Mouse (Mus musculus): Measurements from ENCODE around the gene Ankrd35. TPM values are rescaled to one million over a fixed set of nuclear protein-coding genes. Genes with fewer than 3 reads are reported as not detected.

Gene Ankrd35
- polyA plus RNA-seq, 1 experiment = 30.5 TPM

- H3K27me3 ChIP-seq (replicated peaks) = no peaks in the 10 kb centered on the region
- no peaks in the 10 kb centered on the region for H3K9me3 ChIP-seq
- H3K36me3 ChIP-seq (replicated peaks; ENCODE audit: low read length) = peaks cover 11% of the 10 kb centered on the region
- H3K4me3 ChIP-seq (replicated peaks) = peak overlapping the region; percentile 94
- H3K4me1 ChIP-seq = peaks cover 66% of the 10 kb centered on the region
- TF ChIP-seq FLI1 (IDR thresholded peaks at IDR 0.05; ENCODE audit: low read length) (no peak), GATA1 (IDR thresholded peaks at IDR 0.05; ENCODE audit: borderline replicate concordance, low read length) (no peak)
Measured at GRCm38 (mm10) chr3:96671519-96671918, 1.6 kb downstream of the Ankrd35 start.

GRCm38 (mm10) chr3:96673514-96673913 is 3.6 kb downstream of the Ankrd35 start:
- Histone ChIP-seq H3K36me3 (replicated peaks; ENCODE audit: low read length) (peaks cover 19% of the 10 kb centered on the region), H3K9me3 (no peaks in the 10 kb centered on the region), H3K4me3 (replicated peaks) (peak overlapping the region; percentile 55), H3K27me3 (replicated peaks) (peaks cover under 1% of the 10 kb centered on the region), H3K4me1 (peaks cover 76% of the 10 kb centered on the region)
- TF ChIP-seq GATA1 (IDR thresholded peaks at IDR 0.05; ENCODE audit: borderline replicate concordance, low read length) = no peak
- no peak for TF ChIP-seq FLI1 (IDR thresholded peaks at IDR 0.05; ENCODE audit: low read length)

- peaks cover 2% of the 10 kb centered on the region for H3K27me3 ChIP-seq (replicated peaks)
- H3K9me3 ChIP-seq = no peaks in the 10 kb centered on the region
- peaks cover 27% of the 10 kb centered on the region for H3K36me3 ChIP-seq (replicated peaks; ENCODE audit: low read length)
- TF ChIP-seq GATA1 (IDR thresholded peaks at IDR 0.05; ENCODE audit: borderline replicate concordance, low read length) (no peak), FLI1 (IDR thresholded peaks at IDR 0.05; ENCODE audit: low read length) (no peak)
- peaks cover 85% of the 10 kb centered on the region for H3K4me1 ChIP-seq
- no peak overlapping the region for H3K4me3 ChIP-seq (replicated peaks)
Measured at GRCm38 (mm10) chr3:96674442-96674841, 4.5 kb downstream of the Ankrd35 start.

- H3K4me3 ChIP-seq (replicated peaks) = no peak overlapping the region
- peaks cover 2% of the 10 kb centered on the region for H3K27me3 ChIP-seq (replicated peaks)
- no peak for TF ChIP-seq GATA1 (IDR thresholded peaks at IDR 0.05; ENCODE audit: borderline replicate concordance, low read length)
- TF ChIP-seq FLI1 (IDR thresholded peaks at IDR 0.05; ENCODE audit: low read length) = no peak
- H3K4me1 ChIP-seq = peaks cover 85% of the 10 kb centered on the region
- H3K9me3 ChIP-seq = no peaks in the 10 kb centered on the region
- peaks cover 35% of the 10 kb centered on the region for H3K36me3 ChIP-seq (replicated peaks; ENCODE audit: low read length)
Measured at GRCm38 (mm10) chr3:96675171-96675570, 5.2 kb downstream of the Ankrd35 start.

- H3K27me3 ChIP-seq (replicated peaks) = peaks cover 2% of the 10 kb centered on the region
- no peaks in the 10 kb centered on the region for H3K9me3 ChIP-seq
- peaks cover 40% of the 10 kb centered on the region for H3K36me3 ChIP-seq (replicated peaks; ENCODE audit: low read length)
- peaks cover 85% of the 10 kb centered on the region for H3K4me1 ChIP-seq
- H3K4me3 ChIP-seq (replicated peaks) = no peak overlapping the region
- TF ChIP-seq GATA1 (IDR thresholded peaks at IDR 0.05; ENCODE audit: borderline replicate concordance, low read length) (no peak), FLI1 (IDR thresholded peaks at IDR 0.05; ENCODE audit: low read length) (no peak)
Measured at GRCm38 (mm10) chr3:96675690-96676089, 5.8 kb downstream of the Ankrd35 start.

GRCm38 (mm10) chr3:96678456-96678855 is 8.5 kb downstream of the Ankrd35 start:
- peaks cover 17% of the 10 kb centered on the region for H3K27me3 ChIP-seq (replicated peaks)
- TF ChIP-seq GATA1 (IDR thresholded peaks at IDR 0.05; ENCODE audit: borderline replicate concordance, low read length) (no peak), FLI1 (IDR thresholded peaks at IDR 0.05; ENCODE audit: low read length) (no peak)
- peaks cover 63% of the 10 kb centered on the region for H3K36me3 ChIP-seq (replicated peaks; ENCODE audit: low read length)
- no peak overlapping the region for H3K4me3 ChIP-seq (replicated peaks)
- peaks cover 69% of the 10 kb centered on the region for H3K4me1 ChIP-seq
- no peaks in the 10 kb centered on the region for H3K9me3 ChIP-seq

GRCm38 (mm10) chr3:96679159-96679674 is 9.3 kb downstream of the Ankrd35 start:
- H3K4me1 ChIP-seq = peaks cover 69% of the 10 kb centered on the region
- peaks cover 63% of the 10 kb centered on the region for H3K36me3 ChIP-seq (replicated peaks; ENCODE audit: low read length)
- H3K27me3 ChIP-seq (replicated peaks) = peaks cover 18% of the 10 kb centered on the region
- TF ChIP-seq FLI1 (IDR thresholded peaks at IDR 0.05; ENCODE audit: low read length) (no peak), GATA1 (IDR thresholded peaks at IDR 0.05; ENCODE audit: borderline replicate concordance, low read length) (no peak)
- no peak overlapping the region for H3K4me3 ChIP-seq (replicated peaks)
- no peaks in the 10 kb centered on the region for H3K9me3 ChIP-seq

GRCm38 (mm10) chr3:96680269-96680956 is 10.5 kb downstream of the Ankrd35 start:
- peaks cover 70% of the 10 kb centered on the region for H3K4me1 ChIP-seq
- H3K36me3 ChIP-seq (replicated peaks; ENCODE audit: low read length) = peaks cover 72% of the 10 kb centered on the region
- no peak overlapping the region for H3K4me3 ChIP-seq (replicated peaks)
- H3K27me3 ChIP-seq (replicated peaks) = peaks cover 29% of the 10 kb centered on the region
- H3K9me3 ChIP-seq = no peaks in the 10 kb centered on the region
- no peak for TF ChIP-seq FLI1 (IDR thresholded peaks at IDR 0.05; ENCODE audit: low read length)
- no peak for TF ChIP-seq GATA1 (IDR thresholded peaks at IDR 0.05; ENCODE audit: borderline replicate concordance, low read length)

- H3K9me3 ChIP-seq = no peaks in the 10 kb centered on the region
- TF ChIP-seq FLI1 (IDR thresholded peaks at IDR 0.05; ENCODE audit: low read length) = no peak
- TF ChIP-seq GATA1 (IDR thresholded peaks at IDR 0.05; ENCODE audit: borderline replicate concordance, low read length) = no peak
- H3K4me1 ChIP-seq = peaks cover 78% of the 10 kb centered on the region
- peaks cover 28% of the 10 kb centered on the region for H3K27me3 ChIP-seq (replicated peaks)
- peaks cover 80% of the 10 kb centered on the region for H3K36me3 ChIP-seq (replicated peaks; ENCODE audit: low read length)
- H3K4me3 ChIP-seq (replicated peaks) = no peak overlapping the region
Measured at GRCm38 (mm10) chr3:96683496-96683895, 13.6 kb downstream of the Ankrd35 start.

GRCm38 (mm10) chr3:96684151-96684821 is 14.4 kb downstream of the Ankrd35 start:
- H3K4me3 ChIP-seq (replicated peaks) = peak overlapping the region; percentile 83
- TF ChIP-seq FLI1 (IDR thresholded peaks at IDR 0.05; ENCODE audit: low read length) = no peak
- no peak for TF ChIP-seq GATA1 (IDR thresholded peaks at IDR 0.05; ENCODE audit: borderline replicate concordance, low read length)
- H3K27me3 ChIP-seq (replicated peaks) = peaks cover 26% of the 10 kb centered on the region
- peaks cover 78% of the 10 kb centered on the region for H3K4me1 ChIP-seq
- peaks cover 77% of the 10 kb centered on the region for H3K36me3 ChIP-seq (replicated peaks; ENCODE audit: low read length)
- H3K9me3 ChIP-seq = no peaks in the 10 kb centered on the region
